Mouse (Mus musculus) large intestine, adult 2 months (tissue): ENCODE measurements around the gene Schip1. TPM values are rescaled to one million over a fixed set of nuclear protein-coding genes. Genes with fewer than 3 reads are reported as not detected.

Experiments
- DNase-seq: peaks from one replicate; pipeline ENCODE4 v3.0.0-alpha.2; 2012; ENCODE audit warnings: low read depth, low spot score
- WGBS: fragments of 180-500 bp; shearing (Covaris S2); methylation state at CpG from one replicate; pipeline ENCODE4 v1.1.7; 2018; 5-methylcytosine and 5-hydroxymethylcytosine counted together
- polyA plus RNA-seq: library from polyadenylated mRNA; depleted of rRNA; stranded (reverse); fragments of >200 nt; gene quantifications from 2 replicates; pipeline ENCODE4 v1.2.3, GENCODE M21; 2012

Gene Schip1
- polyA plus RNA-seq, 1 experiment = 5.9 TPM

GRCm38 (mm10) chr3:68568716-68569115, 504.1 kb downstream of the Schip1 start:
- no peak for DNase-seq
- WGBS = 75% methylated on average over 7 of the region's 7 CpGs

GRCm38 (mm10) chr3:68570319-68570718, 505.7 kb downstream of the Schip1 start:
- no peak for DNase-seq
- 76% methylated on average over 4 of the region's 4 CpGs for WGBS

GRCm38 (mm10) chr3:68572249-68573225, 507.9 kb downstream of the Schip1 start:
- WGBS = 47% methylated on average over 28 of the region's 28 CpGs
- no peak for DNase-seq

GRCm38 (mm10) chr3:68573226-68573624, 508.6 kb downstream of the Schip1 start:
- WGBS = 64% methylated on average over 3 of the region's 3 CpGs

GRCm38 (mm10) chr3:68574097-68574496, 509.5 kb downstream of the Schip1 start:
- WGBS = 49% methylated on average over 8 of the region's 8 CpGs
- DNase-seq = no peak

More at GRCm38 (mm10) chr3:68573226-68573624, 508.6 kb downstream of the Schip1 start:
- DNase-seq = no peak

- WGBS = 69% methylated on average over 8 of the region's 8 CpGs
- no peak for DNase-seq
Measured at GRCm38 (mm10) chr3:68574565-68574964, 510.0 kb downstream of the Schip1 start.

GRCm38 (mm10) chr3:68575636-68576340, 511.2 kb downstream of the Schip1 start:
- WGBS = 84% methylated on average over 10 of the region's 10 CpGs
- DNase-seq = no peak

GRCm38 (mm10) chr3:68576431-68576830, 511.8 kb downstream of the Schip1 start:
- DNase-seq = no peak
- WGBS = 44% methylated on average over 7 of the region's 7 CpGs

GRCm38 (mm10) chr3:68576948-68577347, 512.3 kb downstream of the Schip1 start:
- 69% methylated on average over 5 of the region's 5 CpGs for WGBS
- DNase-seq = no peak

GRCm38 (mm10) chr3:68581591-68581990, 517.0 kb downstream of the Schip1 start:
- no peak for DNase-seq
- WGBS = 70% methylated on average over 13 of the region's 13 CpGs

- no peak for DNase-seq
Measured at GRCm38 (mm10) chr3:68582103-68582740, 517.6 kb downstream of the Schip1 start.

GRCm38 (mm10) chr3:68583031-68583693, 518.6 kb downstream of the Schip1 start:
- WGBS = 54% methylated on average over 14 of the region's 14 CpGs
- no peak for DNase-seq

More at GRCm38 (mm10) chr3:68582103-68582740, 517.6 kb downstream of the Schip1 start:
- WGBS = 66% methylated on average over 12 of the region's 12 CpGs

GRCm38 (mm10) chr3:68583771-68584511, 519.3 kb downstream of the Schip1 start:
- DNase-seq = no peak
- 58% methylated on average over 14 of the region's 14 CpGs for WGBS

GRCm38 (mm10) chr3:68585213-68585612, 520.6 kb downstream of the Schip1 start:
- WGBS = 85% methylated on average over 4 of the region's 4 CpGs
- no peak for DNase-seq

GRCm38 (mm10) chr3:68586646-68587064, 522.1 kb downstream of the Schip1 start:
- DNase-seq = no peak
- 32% methylated on average over 9 of the region's 9 CpGs for WGBS

GRCm38 (mm10) chr3:68587567-68588245, 523.1 kb downstream of the Schip1 start:
- no peak for DNase-seq
- WGBS = 60% methylated on average over 10 of the region's 10 CpGs

- no peak for DNase-seq
- WGBS = 72% methylated on average over 9 of the region's 9 CpGs
Measured at GRCm38 (mm10) chr3:68589220-68589840, 524.7 kb downstream of the Schip1 start.

- no peak for DNase-seq
- WGBS = 74% methylated on average over 8 of the region's 8 CpGs
Measured at GRCm38 (mm10) chr3:68590436-68590835, 525.8 kb downstream of the Schip1 start.
